ENCODE assay signal across 15 mouse cellular contexts in genomic region chr9:68254218-68254617, GRCm38 (mm10).
A peak's percentile ranks its signal among the peaks of the same experiment; 100 is the strongest.
DNase-seq lines count a peak whose midpoint lies in the region; ATAC-seq and TF ChIP-seq lines count a peak whose summit lies in the region.
"Had no signal": no experiment of that assay in that cellular context is flagged by ENCODE, and none has a peak within 500 bp of the region (broad histone marks: within the 10 kb centered on the region; RNA-seq: fewer than 3 reads in every experiment).

No protein-coding gene starts in this region.

- 50% methylated on average over 3 of the region's 3 CpGs for WGBS in kidney, postnatal 0 days
- 45% methylated on average over 3 of the region's 3 CpGs for WGBS in kidney, embryonic 16.5 days

- intact Hi-C loops in gastrocnemius, adult 2 months (cut with DNase I), result loop anchor here (5.0 kb wide), 3 partner anchors 103 to 463 kb away; no protein-coding TSS in a partner anchor

- no peaks in the 10 kb centered on the region for H3K9me3 ChIP-seq in kidney, postnatal 0 days (replicated peaks; ENCODE audit: low read length)
- H3K9me3 ChIP-seq in kidney, embryonic 16.5 days (ENCODE audit: low read length), result no peaks in the 10 kb centered on the region

- ATAC-seq in kidney, postnatal 0 days (replicated peaks; ENCODE audit: low FRiP score, low read depth), result no peak
- no peak for ATAC-seq in kidney, embryonic 16.5 days (ENCODE audit: low FRiP score, low TSS enrichment)
- ATAC-seq: hindbrain, embryonic 16.5 days had no signal

- no peak overlapping the region for H3K27ac ChIP-seq in gastrocnemius, adult 2 months
- H3K27ac ChIP-seq in kidney, postnatal 0 days, result no peak overlapping the region
- H3K27ac ChIP-seq in kidney, embryonic 16.5 days (ENCODE audit: low read length), result no peak overlapping the region

- no peaks in the 10 kb centered on the region for H3K36me3 ChIP-seq in kidney, postnatal 0 days (ENCODE audit: insufficient read depth, low read length)
- no peaks in the 10 kb centered on the region for H3K36me3 ChIP-seq in kidney, embryonic 16.5 days (ENCODE audit: insufficient read depth, low read length)

- H3K27me3 ChIP-seq in kidney, postnatal 0 days (ENCODE audit: insufficient read depth, low read length), result no peaks in the 10 kb centered on the region
- no peaks in the 10 kb centered on the region for H3K27me3 ChIP-seq in kidney, embryonic 16.5 days (ENCODE audit: insufficient read depth, low read length)

- no peak overlapping the region for H3K4me3 ChIP-seq in gastrocnemius, adult 2 months
- no peak overlapping the region for H3K4me3 ChIP-seq in kidney, postnatal 0 days (replicated peaks; ENCODE audit: low read depth, low read length)
- H3K4me3 ChIP-seq in kidney, embryonic 16.5 days (ENCODE audit: low read length), result no peak overlapping the region
- H3K4me3 ChIP-seq: erythroblast, embryonic 14.5 days had no signal

- TF ChIP-seq CTCF in gastrocnemius, adult 2 months (IDR thresholded peaks at IDR 0.05), result peak; percentile 70
- peak; percentile 69 for TF ChIP-seq CTCF in kidney, postnatal 0 days (IDR thresholded peaks at IDR 0.05; ENCODE audit: low read depth)

- peak; percentile 47 for DNase-seq in gastrocnemius, adult 2 months
- no peak for DNase-seq in gastrocnemius, postnatal 25 days
- DNase-seq in kidney, postnatal 0 days (ENCODE audit: low spot score), result no peak
- DNase-seq in A20 (ENCODE audit: low read depth, low spot score), result peak; percentile 77
- DNase-seq in embryo, embryonic 11 days, result peak; percentile 13
- no peak for DNase-seq in adipocyte (ENCODE audit: low spot score)
- no peak for DNase-seq in urinary bladder, postnatal 25 days (ENCODE audit: low spot score)
- DNase-seq: cerebellum, postnatal 36 days; left cerebral cortex, postnatal 4 days; lung, postnatal 10 days; thymus, postnatal 4 days had no signal

- no peak overlapping the region for H3K9ac ChIP-seq in kidney, postnatal 0 days (ENCODE audit: low read depth, low read length)
- no peak overlapping the region for H3K9ac ChIP-seq in kidney, embryonic 16.5 days (replicated peaks; ENCODE audit: low read length)

- no peak overlapping the region for H3K4me2 ChIP-seq in kidney, postnatal 0 days (ENCODE audit: low read length)
- H3K4me2 ChIP-seq in kidney, embryonic 16.5 days (replicated peaks; ENCODE audit: low read depth, low read length), result no peak overlapping the region
- H3K4me2 ChIP-seq: midbrain, embryonic 11.5 days had no signal

- no peaks in the 10 kb centered on the region for H3K4me1 ChIP-seq in kidney, postnatal 0 days (replicated peaks; ENCODE audit: insufficient read depth, low read length)
- no peaks in the 10 kb centered on the region for H3K4me1 ChIP-seq in kidney, embryonic 16.5 days (ENCODE audit: insufficient read depth, low read length)

Comparison
In these comparisons a context has a peak if more than half of its experiments do, and no peak if none do; other contexts are left out.
1. DNase-seq: peak in gastrocnemius, adult 2 months (single experiment), A20 (single experiment) and embryo, embryonic 11 days (single experiment); none in gastrocnemius, postnatal 25 days (single experiment), kidney, postnatal 0 days (single experiment), adipocyte (single experiment) and urinary bladder, postnatal 25 days (single experiment).